Mouse (Mus musculus) stomach, postnatal 0 days (tissue): ENCODE results near the gene Il12a.

Experiments used
- CTCF ChIP-seq: IDR thresholded peaks from 2 replicates; pipeline ENCODE4 v1.5.1; 2016; ENCODE audit warnings: antibody characterized with exemption, low read depth, mild to moderate bottlenecking, moderate library complexity
- EP300 ChIP-seq: optimal IDR thresholded peaks from 2 replicates; pipeline ENCODE3; 2016; ENCODE audit warnings: antibody characterized with exemption

- TF ChIP-seq CTCF (no peak), EP300 (no peak)
Measured at GRCm38 (mm10) chr3:68692600-68693225, 2.3 kb downstream of the Il12a start.
